Mouse (Mus musculus): ENCODE measurements at regions not wholly inside any gene's neighbourhood (a gene's known extent, or its start where the extent isn't known, plus 50 kb on each side); places are given as distances from the start of the nearest gene placed in this dataset.
A peak's percentile ranks its signal among the peaks of the same experiment; 100 is the strongest.

GRCm38 (mm10) chr17:72782775-72783174 is 53.5 kb upstream of the Ypel5 start:
- no peak for DNase-seq

GRCm38 (mm10) chr17:72781786-72782185 is 54.5 kb upstream of the Ypel5 start:
- DNase-seq = peak; percentile 78

GRCm38 (mm10) chr17:72768266-72768665 is 68.0 kb upstream of the Ypel5 start:
- no peak for DNase-seq

- DNase-seq = no peak
These were observed 75.3 kb upstream of the Ypel5 start for GRCm38 (mm10) chr17:72760937-72761336.

- no peak for DNase-seq
These were observed 89.8 kb upstream of the Ypel5 start for GRCm38 (mm10) chr17:72746411-72746810.

- no peak for DNase-seq
These were observed 103.2 kb upstream of the Ypel5 start for GRCm38 (mm10) chr17:72733006-72733405.

- DNase-seq = no peak
These were observed 104.6 kb upstream of the Ypel5 start for GRCm38 (mm10) chr17:72731691-72732090.

- no peak for DNase-seq
These were observed 105.1 kb upstream of the Ypel5 start for GRCm38 (mm10) chr17:72731175-72731574.

GRCm38 (mm10) chr17:72720753-72721152 is 115.5 kb upstream of the Ypel5 start:
- no peak for DNase-seq

GRCm38 (mm10) chr17:72719618-72720017 is 115.2 kb upstream of the Alk start:
- DNase-seq = no peak

GRCm38 (mm10) chr17:72691630-72692029 is 87.2 kb upstream of the Alk start:
- DNase-seq = no peak

GRCm38 (mm10) chr17:72689606-72690005 is 85.2 kb upstream of the Alk start:
- no peak for DNase-seq

GRCm38 (mm10) chr17:72688800-72689199 is 84.4 kb upstream of the Alk start:
- no peak for DNase-seq

- no peak for DNase-seq
These were observed 70.2 kb upstream of the Alk start for GRCm38 (mm10) chr17:72674658-72675057.

- no peak for DNase-seq
These were observed 67.6 kb upstream of the Alk start for GRCm38 (mm10) chr17:72672010-72672409.

- DNase-seq = no peak
These were observed 62.5 kb upstream of the Alk start for GRCm38 (mm10) chr17:72666961-72667360.

- no peak for DNase-seq
These were observed 57.3 kb upstream of the Alk start for GRCm38 (mm10) chr17:72661678-72662077.

- DNase-seq = no peak
These were observed 54.3 kb upstream of the Alk start for GRCm38 (mm10) chr17:72658744-72659143.

GRCm38 (mm10) chr17:72657826-72658225 is 53.4 kb upstream of the Alk start:
- no peak for DNase-seq

Measured in thymus, postnatal 4 days (tissue).